Mouse (Mus musculus) brain, embryonic 14.5 days (tissue): ENCODE results near the gene Gm5458.
"Not testable (repeated sequence)": the region's sequence is repeated elsewhere in the genome, so short reads cannot be mapped to it uniquely, and the experiment has no call there.

Experiments
- CTCF ChIP-seq: fragments of 200-500 bp; IDR thresholded peaks from 2 replicates; pipeline ENCODE4 v1.5.1; 2012; ENCODE audit warnings: inconsistent platforms, mild to moderate bottlenecking, moderate library complexity, borderline replicate concordance; ENCODE audit not compliant: insufficient read depth, insufficient read length; ENCODE audit errors: extremely low read depth
- POLR2A ChIP-seq: fragments of 200-500 bp; IDR thresholded peaks from 2 replicates; pipeline ENCODE4 v1.6.1; 2012; ENCODE audit warnings: mild to moderate bottlenecking, inconsistent platforms, borderline replicate concordance; ENCODE audit not compliant: poor library complexity, insufficient read depth, insufficient read length, severe bottlenecking; ENCODE audit errors: extremely low read depth

DNA sequence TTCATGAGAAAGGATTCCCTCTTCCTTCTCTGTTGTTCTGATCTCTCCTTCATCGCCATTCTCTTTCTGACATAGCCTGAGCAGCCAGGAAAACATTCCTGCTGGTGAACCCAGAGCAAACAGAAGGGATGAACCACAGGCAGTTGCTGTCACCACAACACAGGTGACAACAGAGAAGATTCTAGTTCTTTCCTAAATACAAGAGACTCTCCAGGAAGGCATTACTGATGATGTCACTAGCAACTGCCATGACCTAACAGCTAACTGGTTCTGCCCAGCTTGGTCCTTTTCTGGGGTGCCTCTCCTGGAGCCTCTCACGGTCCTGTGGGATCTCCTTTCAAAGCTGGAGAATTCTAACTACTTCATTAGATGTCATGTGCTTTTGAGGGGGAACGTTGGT lies 52.5 kb downstream of the Gm5458 start, which contains the start of gene Gm2244:
- not testable (repeated sequence) for TF ChIP-seq CTCF, POLR2A
